25 mouse cellular contexts compared by ENCODE assay signal in the genomic region with DNA sequence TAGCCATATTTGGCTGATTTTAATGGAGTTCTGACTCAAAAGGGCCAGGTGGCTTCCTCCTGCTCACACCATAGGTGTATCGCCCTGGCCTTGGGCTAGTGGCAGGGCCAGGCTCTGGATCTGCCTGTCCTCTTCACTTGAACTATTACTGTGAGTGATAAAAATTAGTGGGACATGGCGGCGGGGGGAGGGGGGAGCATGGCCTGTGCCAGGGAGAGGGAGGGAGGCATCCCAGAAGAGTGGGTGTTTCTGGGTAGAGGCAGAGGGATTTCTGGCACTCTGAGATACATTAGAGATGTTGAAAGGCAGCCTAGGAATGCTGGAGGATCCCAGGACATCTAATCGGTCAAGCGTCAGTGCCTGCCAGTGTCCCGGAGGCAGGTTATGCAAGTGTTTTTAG.
"Had no signal": no experiment of that assay in that cellular context is flagged by ENCODE, and none has a peak within 500 bp of the region (broad histone marks: within the 10 kb centered on the region; RNA-seq: fewer than 3 reads in every experiment).

No protein-coding gene starts in this region.

- DNase-seq: gastrocnemius, postnatal 14 days; gastrocnemius, postnatal 36 days; heart, adult 2 months; heart, postnatal 4 days; kidney, adult 18-20 months; kidney, adult 8-10 months; kidney, postnatal 10 days; kidney, postnatal 25 days; liver; liver, embryonic 13.5 days; liver, postnatal 0 days had no signal

- ATAC-seq: hindbrain, embryonic 16.5 days; inflammation-experienced regulatory T-cells, adult 6 months; intestine, embryonic 15.5 days; intestine, postnatal 0 days; liver, postnatal 0 days had no signal

- H3K4me3 ChIP-seq: heart, adult 2 months; heart, embryonic 12.5 days; hindbrain, embryonic 10.5 days; hindbrain, embryonic 12.5 days; intestine, embryonic 15.5 days; layer of hippocampus, adult 2 months; left cerebral cortex, adult 2 months; limb, embryonic 10.5 days; limb, embryonic 12.5 days; liver, embryonic 13.5 days; liver, embryonic 15.5 days had no signal

- H3K27ac ChIP-seq: heart, adult 2 months; hindbrain, embryonic 10.5 days; hindbrain, embryonic 12.5 days; hindbrain, embryonic 14.5 days; intestine, embryonic 15.5 days; layer of hippocampus, adult 2 months; left cerebral cortex, adult 2 months; limb, embryonic 10.5 days; limb, embryonic 12.5 days; liver, embryonic 13.5 days; liver, embryonic 15.5 days had no signal

- H3K9me3 ChIP-seq: heart, embryonic 12.5 days; hindbrain, embryonic 10.5 days; hindbrain, embryonic 12.5 days; intestine, embryonic 15.5 days; limb, embryonic 10.5 days; limb, embryonic 12.5 days; liver, embryonic 13.5 days; liver, embryonic 15.5 days had no signal

- H3K4me1 ChIP-seq: heart, embryonic 12.5 days; intestine, embryonic 15.5 days; limb, embryonic 10.5 days; limb, embryonic 12.5 days; liver, embryonic 13.5 days; liver, embryonic 15.5 days had no signal

- H3K27me3 ChIP-seq: intestine, embryonic 15.5 days; limb, embryonic 12.5 days; liver, embryonic 13.5 days; liver, embryonic 15.5 days had no signal

- H3K9ac ChIP-seq: heart, embryonic 12.5 days; hindbrain, embryonic 12.5 days; hindbrain, embryonic 14.5 days; intestine, embryonic 15.5 days; limb, embryonic 12.5 days; liver, embryonic 13.5 days; liver, embryonic 15.5 days; liver, postnatal 0 days had no signal

- H3K36me3 ChIP-seq: heart, embryonic 12.5 days; hindbrain, embryonic 10.5 days; hindbrain, embryonic 12.5 days; intestine, embryonic 15.5 days; limb, embryonic 10.5 days; limb, embryonic 12.5 days; liver, embryonic 13.5 days; liver, embryonic 15.5 days had no signal

- H3K4me2 ChIP-seq: heart, embryonic 12.5 days; hindbrain, embryonic 12.5 days; hindbrain, embryonic 14.5 days; intestine, embryonic 15.5 days; limb, embryonic 12.5 days; liver, embryonic 11.5 days; liver, embryonic 13.5 days; liver, embryonic 15.5 days had no signal
